Mouse (Mus musculus): ENCODE measurements around the gene Mb21d2.

- TF ChIP-seq GATA1 (IDR thresholded peaks at IDR 0.05; ENCODE audit: borderline replicate concordance, low read length) (no peak), FLI1 (IDR thresholded peaks at IDR 0.05; ENCODE audit: low read length) (no peak)
Observed at GRCm38 (mm10) chr16:28866584-28867295, 62.7 kb downstream of the Mb21d2 start.
